Mouse (Mus musculus) adrenal gland, postnatal 10 days (tissue): ENCODE measurements around the gene Kctd17. TPM values are rescaled to one million over a fixed set of nuclear protein-coding genes. Genes with fewer than 3 reads are reported as not detected.

Source experiments
- DNase-seq: peaks from one replicate; pipeline ENCODE4 v3.0.0; 2021; ENCODE audit warnings: mixed read lengths
- long read RNA-seq, 2 experiments: library from polyadenylated mRNA; stranded (forward); transcript quantifications; one replicate each; pipeline ENCODE4 v2.0.0; 2021
- total RNA-seq, 2 experiments: library from RNA; stranded (reverse); gene quantifications; 2 replicates each; pipeline ENCODE4 v1.2.3; 2021

Kctd17 gene
- total RNA-seq: 10 to 100 TPM; 85.2 to 94.8 TPM
- long read RNA-seq, experiment 1, transcript Kctd17-202 (6 exons, 986 nt): major isoform, 9 of 31 reads
- long read RNA-seq, experiment 1, partial matches to known transcripts: 2 of 31 reads
- long read RNA-seq, experiment 1, other reads (novel, unspliced or antisense): 18 of 31 reads
- long read RNA-seq, experiment 2, transcript Kctd17-202 (6 exons, 986 nt): major isoform, 6 of 32 reads
- long read RNA-seq, experiment 2, partial matches to known transcripts: 11 of 32 reads
- long read RNA-seq, experiment 2, other reads (novel, unspliced or antisense): 13 of 32 reads

GRCm38 (mm10) chr15:78428391-78429138 lies at the start of gene Kctd17:
Kctd17 (plus strand) TSS chr15:78428564.
- peak; percentile 87 for DNase-seq

- DNase-seq: no peak
Measured at GRCm38 (mm10) chr15:78380208-78380607, 48.2 kb upstream of the Kctd17 start.

- DNase-seq: no peak
Measured at GRCm38 (mm10) chr15:78380741-78381140, 47.6 kb upstream of the Kctd17 start.

GRCm38 (mm10) chr15:78382115-78382514 lies 46.2 kb upstream of the Kctd17 start:
- no peak for DNase-seq

GRCm38 (mm10) chr15:78383450-78384219 lies 44.7 kb upstream of the Kctd17 start:
- peak; percentile 54 for DNase-seq

- no peak for DNase-seq
Measured at GRCm38 (mm10) chr15:78384220-78385116, 43.9 kb upstream of the Kctd17 start.

GRCm38 (mm10) chr15:78385564-78385963 lies 42.8 kb upstream of the Kctd17 start:
- DNase-seq: no peak

GRCm38 (mm10) chr15:78390855-78391254 lies 37.5 kb upstream of the Kctd17 start:
- DNase-seq: no peak

- no peak for DNase-seq
Measured at GRCm38 (mm10) chr15:78395478-78395962, 32.8 kb upstream of the Kctd17 start, which contains the start of gene Tex33. Tex33 (minus strand) TSS chr15:78395912.

GRCm38 (mm10) chr15:78401345-78401744 lies 27.0 kb upstream of the Kctd17 start:
- DNase-seq: no peak

- peak; percentile 94 for DNase-seq
Measured at GRCm38 (mm10) chr15:78401921-78402320, 26.4 kb upstream of the Kctd17 start.

GRCm38 (mm10) chr15:78402423-78402822 lies 25.9 kb upstream of the Kctd17 start:
- DNase-seq: peak; percentile 90

GRCm38 (mm10) chr15:78403301-78403741 lies 25.0 kb upstream of the Kctd17 start:
- peak; percentile 85 for DNase-seq

GRCm38 (mm10) chr15:78403896-78404295 lies 24.5 kb upstream of the Kctd17 start:
- DNase-seq: peak; percentile 91

- DNase-seq: no peak
Measured at GRCm38 (mm10) chr15:78405098-78405497, 23.3 kb upstream of the Kctd17 start.

- DNase-seq: peak; percentile 96
Measured at GRCm38 (mm10) chr15:78405517-78406211, 22.7 kb upstream of the Kctd17 start, which contains the start of gene Tst. Tst (minus strand) TSS chr15:78405907.

GRCm38 (mm10) chr15:78406293-78406934 lies 21.9 kb upstream of the Kctd17 start, which contains the start of gene Mpst:
Mpst (plus strand) TSS chr15:78406416.
- DNase-seq: peak; percentile 92

- no peak for DNase-seq
Measured at GRCm38 (mm10) chr15:78409570-78410052, 18.8 kb upstream of the Kctd17 start.

- DNase-seq: no peak
Measured at GRCm38 (mm10) chr15:78413083-78413718, 15.2 kb upstream of the Kctd17 start.
